Mouse (Mus musculus) hindbrain, postnatal 0 days (tissue): ENCODE measurements at regions not wholly inside any gene's neighbourhood (a gene's known extent, or its start where the extent isn't known, plus 50 kb on each side); places are given as distances from the start of the nearest gene placed in this dataset.

Experiments used
- ATAC-seq: fragments of 200-750 bp; cut with Nextera tagmentation; 2 replicates; pipeline ENCODE4 v1.8.0; 2017; ENCODE audit warnings: mild to moderate bottlenecking, moderate TSS enrichment, moderate library complexity
- DNase-seq: peaks from one replicate; pipeline ENCODE4 v3.0.0-alpha.2; 2015; ENCODE audit warnings: low spot score
- H3K27ac ChIP-seq: fragments of 300-500 bp; sonication (generic); 2 replicates; pipeline ENCODE4 v1.5.1; 2014; ENCODE audit warnings: mild to moderate bottlenecking
- H3K27me3 ChIP-seq: fragments of 300-500 bp; sonication (generic); 2 replicates; pipeline ENCODE4 v1.6.1; 2014; ENCODE audit warnings: low read length, mixed read lengths; ENCODE audit not compliant: insufficient read depth
- H3K36me3 ChIP-seq: fragments of 300-500 bp; sonication (generic); 2 replicates; pipeline ENCODE4 v1.6.1; 2014; ENCODE audit warnings: low read length, mixed read lengths; ENCODE audit not compliant: insufficient read depth
- H3K4me1 ChIP-seq: fragments of 300-500 bp; sonication (generic); 2 replicates; pipeline ENCODE4 v1.6.1; 2014; ENCODE audit warnings: antibody characterized with exemption, low read length, mixed read lengths; ENCODE audit not compliant: insufficient read depth
- H3K4me2 ChIP-seq: fragments of 300-500 bp; sonication (generic); 2 replicates; pipeline ENCODE4 v1.6.1; 2014; ENCODE audit warnings: low read depth, mild to moderate bottlenecking, low read length, moderate library complexity, mixed read lengths
- H3K4me3 ChIP-seq: fragments of 300-500 bp; sonication (generic); 2 replicates; pipeline ENCODE4 v1.5.1; 2014; ENCODE audit warnings: low read length
- H3K9ac ChIP-seq: fragments of 300-500 bp; sonication (generic); replicated peaks from 2 replicates; pipeline ENCODE4 v1.6.1; 2014; ENCODE audit warnings: mild to moderate bottlenecking, low read length, moderate library complexity, mixed read lengths
- H3K9me3 ChIP-seq: fragments of 300-500 bp; sonication (generic); 2 replicates; pipeline ENCODE4 v1.6.1; 2016; ENCODE audit warnings: low read length, mixed read lengths
- CTCF ChIP-seq: IDR thresholded peaks from 2 replicates; pipeline ENCODE4 v1.5.1; 2016; ENCODE audit warnings: antibody characterized with exemption, control low read depth, low read depth
- WGBS: fragments of 180-500 bp; shearing (Covaris S2); extraction: QIAGEN DNeasy Blood & Tissue Kit; methylation state at CpG from one replicate; pipeline ENCODE4 v1.1.7; 2014; 5-methylcytosine and 5-hydroxymethylcytosine counted together

DNA sequence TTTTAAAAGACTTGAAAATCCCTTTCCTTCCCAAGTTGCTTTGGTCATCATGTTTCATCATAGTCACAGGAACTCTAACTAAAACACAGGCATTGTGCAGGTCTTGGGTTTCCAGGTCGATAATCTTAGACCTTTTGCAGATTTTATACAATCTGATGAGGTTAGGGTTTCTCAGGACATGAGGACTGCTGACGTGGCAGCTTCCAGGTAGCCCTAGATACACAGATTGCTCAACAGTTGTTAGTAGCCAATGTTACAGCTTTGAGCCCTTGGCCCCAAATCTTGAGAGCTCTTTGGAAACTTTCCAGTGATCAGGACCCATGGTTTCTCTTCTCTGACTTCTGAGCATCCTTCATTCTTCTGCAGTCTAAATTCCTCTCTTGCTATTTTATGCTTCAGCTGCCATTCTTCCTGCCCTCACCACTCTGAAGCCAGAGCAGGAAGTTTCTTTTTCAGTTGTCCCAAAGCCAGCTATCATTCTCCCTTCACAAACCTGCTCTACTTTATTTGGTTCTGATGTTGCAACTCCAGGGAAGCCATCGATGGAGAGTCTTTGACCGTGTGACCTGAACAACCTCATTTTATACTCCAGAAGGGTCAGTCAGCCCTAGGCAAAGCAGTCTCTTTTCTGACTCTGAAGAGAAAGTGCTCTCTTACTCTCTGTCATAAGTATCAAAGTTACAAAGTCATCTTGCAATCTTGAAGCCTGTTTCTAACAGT, 71.3 kb upstream of the A1bg start:
- ATAC-seq (no peak), DNase-seq (no peak)
- 85% methylated on average over 4 of the region's 4 CpGs for WGBS
- Histone ChIP-seq H3K9me3 (no peaks in the 10 kb centered on the region), H3K4me3 (no peak overlapping the region), H3K4me1 (no peaks in the 10 kb centered on the region), H3K9ac (no peak overlapping the region), H3K27ac (no peak overlapping the region), H3K4me2 (no peak overlapping the region), H3K27me3 (no peaks in the 10 kb centered on the region), H3K36me3 (no peaks in the 10 kb centered on the region)
- no peak for TF ChIP-seq CTCF

DNA sequence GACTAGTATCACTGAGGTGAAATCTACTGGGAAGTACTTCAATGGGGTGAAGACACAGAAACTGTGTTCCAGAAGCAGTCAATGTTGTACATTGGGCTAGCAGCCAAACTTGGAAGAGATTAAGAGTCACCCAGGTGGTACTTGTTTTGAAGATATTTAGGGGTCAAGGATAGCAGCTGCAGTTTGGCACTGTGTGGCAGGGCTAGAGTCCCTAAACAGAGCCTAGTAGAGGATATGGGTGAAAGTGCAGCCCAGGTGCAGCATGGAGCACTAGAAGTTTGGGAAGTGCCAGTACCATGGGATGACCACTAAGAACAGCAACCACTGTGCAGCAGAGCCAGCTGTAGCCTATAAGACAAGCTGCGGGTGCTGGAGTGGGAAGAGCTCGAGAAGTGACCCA, 70.6 kb upstream of the A1bg start:
- H3K27me3 ChIP-seq = no peaks in the 10 kb centered on the region
- H3K9me3 ChIP-seq = no peaks in the 10 kb centered on the region
- WGBS = 90% methylated on average over 2 of the region's 2 CpGs
- no peaks in the 10 kb centered on the region for H3K4me1 ChIP-seq
- no peak for TF ChIP-seq CTCF
- H3K9ac ChIP-seq = no peak overlapping the region
- DNase-seq = no peak
- no peaks in the 10 kb centered on the region for H3K36me3 ChIP-seq
- H3K4me2 ChIP-seq = no peak overlapping the region
- no peak overlapping the region for H3K4me3 ChIP-seq
- no peak for ATAC-seq
- no peak overlapping the region for H3K27ac ChIP-seq

DNA sequence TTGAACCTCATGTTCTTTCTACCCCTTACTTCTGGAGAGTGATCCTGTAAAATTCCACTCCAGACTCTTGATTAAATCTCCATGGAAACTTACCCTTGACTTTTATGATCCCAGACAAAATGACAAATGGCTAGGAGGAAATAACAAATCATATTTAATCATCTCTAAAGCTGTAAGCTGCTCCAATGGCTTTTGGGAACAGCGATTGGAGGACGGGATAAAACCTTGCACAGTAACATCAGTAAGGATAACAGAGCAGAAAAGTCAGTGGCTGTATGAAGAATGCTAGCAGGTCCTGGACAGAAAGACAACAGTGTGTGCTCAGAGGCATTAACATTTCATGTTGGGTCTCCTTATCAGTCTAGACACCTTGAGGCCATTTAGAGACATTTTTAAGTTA, 59.8 kb upstream of the A1bg start:
- 82% methylated on average over 2 of the region's 2 CpGs for WGBS
- H3K36me3 ChIP-seq = no peaks in the 10 kb centered on the region
- H3K9me3 ChIP-seq = no peaks in the 10 kb centered on the region

More for the DNA sequence above, 59.8 kb upstream of the A1bg start:
- no peak for ATAC-seq
- TF ChIP-seq CTCF = no peak
- no peak overlapping the region for H3K9ac ChIP-seq
- DNase-seq = no peak
- H3K4me1 ChIP-seq = no peaks in the 10 kb centered on the region
- H3K4me2 ChIP-seq = no peak overlapping the region
- H3K27ac ChIP-seq = no peak overlapping the region
- no peak overlapping the region for H3K4me3 ChIP-seq
- no peaks in the 10 kb centered on the region for H3K27me3 ChIP-seq
